Mouse (Mus musculus) cerebellum, adult 11 months (tissue): ENCODE measurements around the gene Gpc3.
"Not testable (repeated sequence)": the region's sequence is repeated elsewhere in the genome, so short reads cannot be mapped to it uniquely, and the experiment has no call there.

ENCODE experiments used
- DNase-seq: peaks from one replicate; pipeline ENCODE4 v3.0.0; 2022

Gene Gpc3

DNA sequence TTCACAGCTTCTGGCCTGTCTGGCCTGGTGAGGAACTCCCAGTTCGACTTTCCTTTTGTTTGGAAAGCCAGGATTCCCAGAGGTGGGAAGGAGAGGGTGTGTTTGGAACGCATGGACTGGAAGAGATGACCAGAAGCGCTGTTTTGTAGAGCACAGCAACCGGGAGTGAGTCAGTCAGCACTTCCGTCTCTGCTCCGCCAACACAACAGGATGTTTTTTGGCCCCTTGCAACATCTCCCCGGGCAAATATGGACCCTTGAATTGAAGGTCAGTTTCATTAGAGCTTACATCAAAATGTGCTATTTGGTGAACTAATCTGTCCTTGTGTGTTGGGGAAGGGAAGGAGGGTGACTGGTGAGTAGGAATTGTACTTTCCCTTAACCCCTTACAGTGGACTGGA, 340.7 kb downstream of the Gpc3 start:
- DNase-seq, result no peak

DNA sequence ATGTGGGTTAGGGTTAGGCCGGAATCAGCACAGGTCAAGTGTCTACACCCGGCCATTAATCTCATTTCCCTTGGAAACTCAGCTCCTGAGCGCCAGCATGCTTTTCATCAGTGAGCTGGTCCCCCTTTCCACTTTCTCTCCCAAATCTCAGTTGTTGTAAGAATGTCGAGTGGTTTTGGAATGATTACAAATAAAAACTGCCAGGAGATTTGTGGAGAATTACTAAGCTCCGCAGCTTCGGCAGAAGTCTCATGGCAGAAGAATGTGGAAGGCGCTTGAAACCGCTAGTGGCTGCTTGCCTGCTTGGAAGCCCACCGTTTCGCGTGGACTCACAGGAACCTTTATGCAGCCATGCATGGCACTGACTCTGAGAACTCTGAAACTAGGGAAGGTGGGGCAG, 351.8 kb downstream of the Gpc3 start:
- no peak for DNase-seq

DNA sequence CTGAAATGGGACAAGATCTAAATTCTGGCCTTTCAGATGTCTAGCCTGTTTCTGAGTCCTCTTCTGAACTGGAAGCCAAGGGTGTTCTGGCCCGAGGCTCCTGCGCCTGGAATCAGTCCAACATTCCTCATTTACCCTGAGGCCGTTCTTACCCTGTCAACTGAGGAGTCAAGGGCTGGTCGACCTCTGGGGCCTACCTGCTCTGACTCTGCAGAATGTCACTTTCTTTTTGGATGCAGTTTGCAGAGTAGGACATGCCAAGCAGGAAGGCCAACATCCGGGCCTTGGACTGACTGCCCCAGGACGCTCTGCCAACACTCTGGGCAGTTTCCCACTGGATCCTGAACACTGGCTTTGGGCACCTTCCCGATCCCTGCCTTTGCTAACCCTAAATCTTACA, 352.2 kb downstream of the Gpc3 start:
- DNase-seq, result no peak

DNA sequence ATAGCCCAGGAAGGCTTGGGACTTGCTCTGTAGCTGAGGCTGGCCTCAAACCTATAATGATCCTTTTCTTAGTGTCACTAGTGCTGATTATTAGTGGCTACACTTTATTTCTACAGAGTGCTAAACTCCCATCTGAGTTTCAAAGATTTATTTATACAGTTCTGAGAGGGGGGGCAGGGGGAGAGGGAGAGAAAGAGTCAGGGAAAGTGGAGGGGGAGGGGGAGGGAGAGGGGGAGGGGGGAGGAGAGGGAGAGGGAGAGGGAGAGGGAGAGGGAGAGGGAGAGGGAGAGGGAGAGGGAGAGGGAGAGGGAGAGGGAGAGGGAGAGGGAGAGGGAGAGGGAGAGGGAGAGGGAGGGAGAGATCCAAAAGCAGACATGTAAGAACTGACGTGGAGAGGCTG, 354.0 kb downstream of the Gpc3 start:
- DNase-seq, result not testable (repeated sequence)

DNA sequence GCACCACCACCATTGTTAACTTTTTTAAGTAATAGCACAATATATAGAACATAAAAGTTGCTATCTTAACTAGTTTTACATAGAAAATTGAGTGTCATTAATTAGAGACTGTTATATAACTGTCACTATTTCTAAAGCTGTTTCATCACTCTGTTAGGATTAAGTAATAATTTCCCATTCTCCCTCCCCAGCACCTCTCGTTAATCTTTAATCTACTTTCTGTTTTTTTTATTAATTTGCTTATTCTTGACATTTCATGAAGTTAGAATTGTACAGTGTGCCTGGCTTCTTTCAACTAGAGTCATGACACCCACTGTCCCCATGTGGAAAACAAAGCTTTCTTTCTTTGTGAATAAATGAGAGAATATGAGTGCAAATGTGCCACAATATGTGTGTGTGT, 359.2 kb downstream of the Gpc3 start:
- DNase-seq, result no peak

DNA sequence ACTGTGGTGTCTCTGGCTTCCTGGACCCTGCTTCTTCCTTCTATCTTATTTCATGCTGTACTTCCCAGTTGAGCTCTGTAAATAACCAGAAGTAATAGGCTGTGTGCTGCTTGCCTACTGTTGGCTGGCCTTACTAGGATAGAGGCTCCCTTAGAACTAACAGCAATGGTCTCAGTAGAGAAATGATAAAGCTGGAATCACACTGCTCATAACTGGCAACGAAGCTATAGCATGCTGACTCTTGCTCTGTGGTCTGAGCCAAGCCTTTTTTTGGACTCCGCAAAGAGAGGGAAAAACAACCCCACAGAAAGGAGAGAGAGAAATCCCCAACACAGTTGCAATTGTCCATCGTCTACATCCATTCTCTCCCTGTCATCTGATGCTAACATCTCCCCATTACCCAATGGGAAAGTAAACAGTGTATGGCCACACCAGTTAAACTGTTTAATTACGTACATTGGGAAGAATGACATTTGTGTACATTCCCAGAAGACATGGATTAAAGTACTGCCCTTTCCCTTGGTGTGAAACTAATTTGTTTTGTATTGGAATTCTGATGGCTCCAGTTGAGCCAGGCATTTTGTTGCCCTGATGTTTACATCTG, 368.0 kb downstream of the Gpc3 start:
- no peak for DNase-seq

DNA sequence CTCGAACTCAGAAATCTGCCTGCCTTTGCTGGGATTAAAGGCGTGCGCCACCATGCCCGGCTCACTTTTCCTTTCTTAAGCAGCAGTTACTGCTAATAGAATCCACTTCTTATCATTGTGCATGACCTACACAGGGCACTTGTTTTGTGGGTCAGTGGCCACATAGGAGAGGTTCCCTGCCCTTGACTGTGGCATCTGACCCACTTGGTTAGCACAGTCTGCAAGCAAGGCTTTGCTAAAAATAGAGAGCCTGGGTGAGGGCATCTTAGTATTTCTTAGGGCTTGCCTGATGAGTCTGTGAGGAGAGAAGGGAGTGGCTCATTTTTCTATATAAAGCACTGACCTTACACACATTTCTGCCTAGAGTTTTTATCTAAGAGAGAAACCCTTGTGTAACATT, 376.3 kb downstream of the Gpc3 start:
- no peak for DNase-seq

DNA sequence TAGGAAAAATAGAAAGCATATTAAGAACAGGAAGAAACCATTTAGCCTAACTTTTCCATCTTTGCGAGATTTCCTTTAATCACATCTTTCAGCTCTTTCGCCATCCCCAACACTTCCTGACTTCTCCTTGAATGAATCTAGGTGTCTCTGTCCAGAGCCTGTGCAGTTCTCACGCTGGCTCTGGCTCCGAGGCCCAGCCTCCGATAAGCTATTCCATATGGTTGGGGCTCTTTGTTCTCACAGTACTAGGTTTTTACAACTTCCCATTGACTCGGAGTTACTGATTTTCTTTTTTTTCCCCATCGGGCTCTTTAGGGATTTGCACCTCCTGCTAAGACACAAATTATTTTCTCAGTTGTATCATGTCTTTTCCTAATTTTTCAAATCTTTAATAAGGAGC, 381.8 kb downstream of the Gpc3 start:
- DNase-seq, result no peak

DNA sequence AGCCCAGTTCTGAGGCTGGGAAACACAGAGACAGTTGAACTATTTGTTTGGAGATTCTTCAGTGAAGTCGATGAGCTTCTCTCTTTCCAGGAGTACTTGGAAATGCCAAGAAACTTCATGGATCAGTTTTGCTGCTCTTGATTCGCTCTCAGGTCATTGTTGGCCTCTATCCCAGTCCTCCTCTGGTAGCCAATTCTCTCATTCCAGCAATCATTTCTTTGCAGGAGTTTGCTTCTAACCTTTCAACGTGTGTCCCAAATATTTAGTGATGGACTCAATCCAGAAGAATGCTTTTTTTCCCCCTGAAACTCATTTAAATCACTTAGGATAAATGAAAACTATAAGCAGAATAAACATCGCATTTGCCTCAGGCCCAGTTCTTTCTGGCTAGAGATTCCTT, 383.0 kb downstream of the Gpc3 start:
- no peak for DNase-seq
